Mouse (Mus musculus) heart, postnatal 0 days (tissue): ENCODE results near the gene Cep85l.

Experiments used
- CTCF ChIP-seq: IDR thresholded peaks from 2 replicates; pipeline ENCODE4 v1.5.1; 2016; ENCODE audit warnings: antibody characterized with exemption, control low read depth, low read depth
- EP300 ChIP-seq: IDR thresholded peaks from 2 replicates; pipeline ENCODE4 v1.6.1; 2016; ENCODE audit warnings: antibody characterized with exemption, low read depth

- no peak for TF ChIP-seq CTCF
- TF ChIP-seq EP300 = peak; percentile 92
Measured at GRCm38 (mm10) chr10:53332752-53333151, 47.0 kb downstream of the Cep85l start.
